Mouse (Mus musculus) embryonic facial prominence, embryonic 11.5 days (tissue): Measurements from ENCODE around the gene Zzz3. TPM values are rescaled to one million over a fixed set of nuclear protein-coding genes. Genes with fewer than 3 reads are reported as not detected.
A peak's percentile ranks its signal among the peaks of the same experiment; 100 is the strongest.

ENCODE experiments used
- ATAC-seq: fragments of 200-750 bp; cut with Nextera tagmentation; replicated peaks from 2 replicates; pipeline ENCODE4 v1.8.0; 2017; ENCODE audit warnings: low read depth; ENCODE audit not compliant: insufficient number of reproducible peaks, low FRiP score, low TSS enrichment
- DNase-seq: peaks from one replicate; pipeline ENCODE4 v3.0.0-alpha.2; 2015; ENCODE audit warnings: low spot score
- H3K27ac ChIP-seq: fragments of 300-500 bp; sonication (generic); replicated peaks from 2 replicates; pipeline ENCODE4 v1.5.1; 2014; ENCODE audit warnings: mild to moderate bottlenecking, low read depth, low read length, control low read depth
- H3K27me3 ChIP-seq: fragments of 300-500 bp; sonication (generic); 2 replicates; pipeline ENCODE4 v1.6.1; 2014; ENCODE audit warnings: mild to moderate bottlenecking, low read length, moderate library complexity, mixed read lengths; ENCODE audit not compliant: control insufficient read depth, insufficient read depth
- H3K36me3 ChIP-seq: fragments of 300-500 bp; sonication (generic); replicated peaks from 2 replicates; pipeline ENCODE4 v1.6.1; 2014; ENCODE audit warnings: low read depth, mild to moderate bottlenecking, low read length, moderate library complexity, mixed read lengths; ENCODE audit not compliant: control insufficient read depth, insufficient read depth
- H3K4me1 ChIP-seq: fragments of 300-500 bp; sonication (generic); 2 replicates; pipeline ENCODE4 v1.6.1; 2014; ENCODE audit warnings: low read length, mixed read lengths; ENCODE audit not compliant: control insufficient read depth, insufficient read depth
- H3K4me2 ChIP-seq: fragments of 300-500 bp; sonication (generic); 2 replicates; pipeline ENCODE4 v1.6.1; 2014; ENCODE audit warnings: low read depth, mild to moderate bottlenecking, control low read depth, low read length, moderate library complexity
- H3K4me3 ChIP-seq: fragments of 300-500 bp; sonication (generic); 2 replicates; pipeline ENCODE4 v1.5.1; 2014; ENCODE audit warnings: low read depth, low read length, control low read depth
- H3K9ac ChIP-seq: fragments of 300-500 bp; sonication (generic); replicated peaks from 2 replicates; pipeline ENCODE4 v1.6.1; 2014; ENCODE audit warnings: mild to moderate bottlenecking, control low read depth, low read length
- H3K9me3 ChIP-seq: fragments of 300-500 bp; sonication (generic); replicated peaks from 2 replicates; pipeline ENCODE4 v1.6.1; 2016; ENCODE audit warnings: mild to moderate bottlenecking, low read length, inconsistent platforms, mixed read lengths; ENCODE audit not compliant: control insufficient read depth
- WGBS: fragments of 180-500 bp; shearing (Covaris S2); extraction: QIAGEN DNeasy Blood & Tissue Kit; methylation state at CpG from one replicate; pipeline ENCODE4 v1.1.7; 2014; 5-methylcytosine and 5-hydroxymethylcytosine counted together
- polyA plus RNA-seq: library from polyadenylated mRNA; unstranded; fragments of >200 nt; fragmentation: Nextera tagmentation; extraction: Ambion mirVana; gene quantifications from 2 replicates; pipeline ENCODE4 v1.2.1, GENCODE M21; 2014

Zzz3 gene
- polyA plus RNA-seq, 1 experiment from 2014 or later = 70.9 TPM

DNA sequence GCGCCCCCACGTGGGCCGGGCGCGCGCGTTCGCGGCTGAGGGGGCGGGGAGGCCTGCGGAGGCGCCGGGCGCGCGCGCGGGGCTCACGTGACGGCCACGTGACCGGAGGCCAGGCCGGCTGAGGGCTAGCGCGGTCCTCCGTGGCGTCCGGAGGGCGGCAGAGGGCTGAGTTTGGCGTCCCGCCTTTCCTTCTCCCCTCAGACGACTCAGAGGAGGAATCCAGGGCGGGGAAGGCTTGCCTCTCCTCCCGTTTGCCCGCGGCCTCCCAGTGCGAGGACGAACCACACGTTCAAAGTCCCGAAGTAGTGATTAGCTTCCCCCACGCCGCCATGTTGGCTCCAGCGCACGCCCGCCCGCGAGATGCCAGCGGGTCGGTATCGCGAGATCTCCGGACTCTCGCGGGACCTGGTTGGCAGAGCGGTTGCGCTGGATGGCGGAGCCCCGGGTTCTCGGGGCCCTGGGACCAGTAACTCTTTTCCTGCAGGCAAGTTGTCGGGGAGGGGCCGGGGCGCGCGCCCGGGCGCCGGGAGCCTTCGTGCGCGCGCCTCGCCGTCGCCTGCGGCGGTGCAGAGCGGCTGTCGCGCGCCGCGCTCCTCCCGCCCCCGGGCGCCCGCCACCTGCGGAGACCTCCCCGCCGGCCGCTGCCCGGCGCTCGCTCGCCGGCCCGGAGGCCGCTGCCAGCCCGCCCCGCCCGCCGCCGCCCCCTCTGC lies 1.2 kb downstream of the Zzz3 start:
- Histone ChIP-seq H3K4me2 (peak overlapping the region; percentile 77), H3K9ac (peak overlapping the region; percentile 94), H3K27ac (peak overlapping the region; percentile 97), H3K36me3 (no peaks in the 10 kb centered on the region), H3K4me3 (peak overlapping the region; percentile 50), H3K4me1 (no peaks in the 10 kb centered on the region; the same call in 1 of the 2 replicates), H3K27me3 (no peaks in the 10 kb centered on the region), H3K9me3 (no peaks in the 10 kb centered on the region)
- DNase-seq (peak; percentile 95), ATAC-seq (peak; percentile 89)
- WGBS = under 1% methylated on average over 82 of the region's 102 CpGs

DNA sequence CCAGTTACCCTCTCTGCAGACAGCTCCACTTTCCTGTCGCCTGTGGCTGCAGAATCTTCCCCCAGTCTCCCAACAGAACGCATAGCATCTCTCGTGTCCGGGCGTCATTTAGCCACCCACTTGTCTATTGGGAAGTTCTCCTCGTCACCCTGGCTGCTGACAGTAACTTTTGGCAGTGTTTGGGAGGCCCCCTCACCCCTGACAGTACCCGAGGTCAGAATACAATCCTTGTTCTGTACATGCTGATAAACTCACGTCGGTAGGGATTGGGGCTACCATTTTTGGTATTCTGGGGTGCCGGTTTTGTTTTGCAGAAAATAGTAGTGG lies 1.7 kb downstream of the Zzz3 start:
- Histone ChIP-seq H3K4me1 (no peaks in the 10 kb centered on the region; the same call in 1 of the 2 replicates), H3K9me3 (no peaks in the 10 kb centered on the region), H3K4me2 (peak overlapping the region; percentile 77), H3K4me3 (peak overlapping the region; percentile 50), H3K27ac (peak overlapping the region; percentile 97), H3K9ac (peak overlapping the region; percentile 94), H3K36me3 (no peaks in the 10 kb centered on the region), H3K27me3 (no peaks in the 10 kb centered on the region)
- ATAC-seq = no peak
- WGBS = under 1% methylated on average over 10 of the region's 10 CpGs
- DNase-seq = no peak

DNA sequence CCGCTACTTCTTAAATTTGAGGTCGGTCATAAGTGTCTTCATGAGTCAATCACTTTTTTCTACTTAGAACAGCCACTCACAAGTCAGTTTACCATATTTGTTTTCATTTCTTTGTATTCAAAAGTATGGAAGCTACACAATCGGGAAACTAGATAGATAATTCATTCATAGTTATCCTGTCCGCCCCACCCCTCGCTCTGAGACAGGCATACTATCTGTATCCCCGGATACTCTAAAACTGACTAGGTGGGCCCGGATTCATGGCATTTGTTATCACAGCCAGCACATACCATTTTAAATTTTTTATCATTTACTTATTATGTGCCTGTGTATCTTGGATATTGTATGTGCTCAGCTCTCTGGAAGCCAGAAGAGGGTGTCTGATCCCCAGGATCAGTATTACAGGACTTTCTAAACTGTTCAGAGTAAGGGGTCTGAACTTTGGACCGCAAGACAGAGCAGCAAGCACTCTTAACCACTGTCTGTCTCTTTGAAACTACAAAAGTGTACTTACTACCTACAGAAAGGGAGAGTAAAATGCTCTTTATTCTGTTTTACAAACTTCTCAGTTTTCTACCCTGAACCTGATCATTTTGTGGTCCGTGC lies 2.2 kb downstream of the Zzz3 start:
- Histone ChIP-seq H3K27ac (no peak overlapping the region), H3K4me2 (peak overlapping the region; percentile 77), H3K36me3 (no peaks in the 10 kb centered on the region), H3K27me3 (no peaks in the 10 kb centered on the region), H3K4me3 (peak overlapping the region; percentile 50), H3K9ac (peak overlapping the region; percentile 94), H3K9me3 (no peaks in the 10 kb centered on the region), H3K4me1 (no peaks in the 10 kb centered on the region; the same call in 1 of the 2 replicates)
- no peak for DNase-seq
- WGBS = 74% methylated on average over 9 of the region's 9 CpGs
- ATAC-seq = no peak

DNA sequence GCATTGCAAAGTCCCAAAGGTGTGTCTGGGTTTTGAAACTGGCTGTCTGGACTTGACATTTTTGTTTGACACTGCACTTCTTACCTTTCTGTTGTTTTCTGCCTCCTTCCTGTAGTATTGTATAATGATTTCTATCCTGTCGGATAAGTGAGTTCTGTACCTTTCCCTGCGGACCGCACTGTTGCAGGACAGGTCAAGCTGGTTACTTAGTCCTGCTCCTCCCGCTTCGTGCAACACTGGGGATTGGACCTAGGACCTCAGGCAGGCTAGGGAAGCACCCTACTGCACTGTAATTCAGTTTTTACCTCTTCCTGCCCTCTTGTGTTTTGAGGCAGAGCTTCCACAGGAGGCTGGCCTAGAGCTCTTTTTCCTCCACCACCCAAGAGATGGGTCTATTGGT lies 5.2 kb downstream of the Zzz3 start:
- 84% methylated on average over 5 of the region's 5 CpGs for WGBS

DNA sequence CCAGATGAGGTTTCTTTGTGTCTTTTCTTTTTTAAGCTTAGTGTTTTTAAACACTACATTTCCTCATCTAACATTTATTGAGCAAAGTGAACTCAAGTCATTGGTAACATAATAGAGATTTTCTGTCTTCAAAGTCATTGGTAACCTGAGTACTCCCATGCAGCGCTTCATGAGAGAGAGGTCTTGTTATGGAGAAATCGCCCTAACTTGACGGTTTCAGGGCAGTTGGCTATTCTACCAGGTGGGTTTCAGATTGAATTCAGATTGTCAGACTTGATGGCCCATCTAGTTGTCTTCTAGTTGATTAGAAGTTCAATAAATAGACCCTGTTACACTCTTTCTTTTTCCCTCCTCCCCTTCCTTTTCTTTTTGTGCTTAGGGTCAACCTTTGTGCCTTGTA lies 5.6 kb downstream of the Zzz3 start:
- DNase-seq (no peak), ATAC-seq (no peak)
- Histone ChIP-seq H3K4me2 (no peak overlapping the region), H3K9ac (no peak overlapping the region), H3K4me1 (no peaks in the 10 kb centered on the region; the same call in 1 of the 2 replicates), H3K4me3 (no peak overlapping the region), H3K36me3 (no peaks in the 10 kb centered on the region), H3K27me3 (no peaks in the 10 kb centered on the region), H3K27ac (no peak overlapping the region), H3K9me3 (no peaks in the 10 kb centered on the region)
- WGBS = 76% methylated on average over 3 of the region's 3 CpGs

More for the DNA sequence above, 5.2 kb downstream of the Zzz3 start:
- no peaks in the 10 kb centered on the region; the same call in 1 of the 2 replicates for H3K4me1 ChIP-seq
- H3K9me3 ChIP-seq = no peaks in the 10 kb centered on the region
- H3K9ac ChIP-seq = no peak overlapping the region
- no peak for ATAC-seq
- no peaks in the 10 kb centered on the region for H3K27me3 ChIP-seq
- no peak overlapping the region for H3K4me3 ChIP-seq
- no peak overlapping the region for H3K4me2 ChIP-seq
- H3K27ac ChIP-seq = no peak overlapping the region
- no peaks in the 10 kb centered on the region for H3K36me3 ChIP-seq
- DNase-seq = no peak

DNA sequence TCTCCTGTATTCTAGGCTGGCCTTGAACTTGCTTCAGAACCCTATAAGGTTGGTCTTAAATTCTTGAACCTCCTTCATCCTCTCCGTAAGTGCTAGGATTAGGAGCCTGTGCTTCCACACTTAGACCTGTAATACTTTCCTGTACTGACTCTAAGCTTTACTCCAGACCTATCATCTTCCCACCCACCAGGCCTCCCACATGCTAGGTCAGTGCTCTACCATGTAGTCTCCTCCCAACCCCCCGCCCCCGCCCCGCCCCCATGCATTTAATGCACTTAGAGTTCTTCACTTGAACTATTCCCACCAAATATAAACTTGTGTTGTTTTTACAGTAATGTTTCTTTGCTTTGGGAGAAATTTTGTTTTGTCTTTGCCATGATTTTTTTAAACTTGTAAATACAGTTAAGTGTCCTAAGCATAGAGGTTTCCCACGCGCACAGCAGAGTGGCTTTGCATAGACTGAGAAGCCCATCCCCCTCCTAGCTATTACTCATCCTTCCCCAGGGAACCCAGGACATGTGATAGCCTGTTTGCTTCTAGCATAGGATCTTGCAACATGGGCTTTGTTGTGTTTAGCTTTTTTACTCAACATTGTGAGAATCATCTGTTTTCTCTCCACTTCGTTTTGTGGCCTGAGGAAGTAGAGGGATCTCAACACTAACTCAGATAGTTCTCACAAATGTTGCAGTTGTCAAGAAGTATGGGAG lies 6.8 kb downstream of the Zzz3 start:
- WGBS = 74% methylated on average over 7 of the region's 7 CpGs
- H3K27ac ChIP-seq = no peak overlapping the region
- DNase-seq = peak; percentile 43

DNA sequence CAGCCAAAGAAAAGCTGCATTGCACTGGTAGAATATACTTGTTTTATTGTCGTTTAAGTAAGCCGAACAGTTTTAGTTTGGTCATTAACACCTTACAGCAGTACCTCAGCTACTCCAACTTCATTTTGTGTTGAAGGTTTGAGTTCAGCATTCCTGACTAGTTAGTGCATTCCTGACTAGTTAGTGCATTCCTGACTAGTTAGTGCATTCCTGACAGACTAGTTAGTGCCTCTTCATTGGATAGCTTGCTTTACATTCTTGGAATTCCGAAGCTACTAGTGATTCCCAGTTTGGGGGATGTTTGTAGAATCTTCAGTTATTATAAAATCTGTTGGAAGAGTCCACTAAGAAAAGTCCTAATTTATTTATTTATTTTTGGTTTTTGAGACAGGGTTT lies 7.4 kb downstream of the Zzz3 start:
- 88% methylated on average over 3 of the region's 3 CpGs for WGBS
- ATAC-seq (no peak), DNase-seq (no peak)
- no peaks in the 10 kb centered on the region; the same call in 1 of the 2 replicates for H3K4me1 ChIP-seq
- H3K36me3 ChIP-seq = no peaks in the 10 kb centered on the region
- H3K9ac ChIP-seq = no peak overlapping the region
- no peak overlapping the region for H3K27ac ChIP-seq
- H3K4me2 ChIP-seq = no peak overlapping the region
- no peaks in the 10 kb centered on the region for H3K27me3 ChIP-seq
- H3K4me3 ChIP-seq = no peak overlapping the region
- H3K9me3 ChIP-seq = no peaks in the 10 kb centered on the region

More for the DNA sequence above, 6.8 kb downstream of the Zzz3 start:
- no peak for ATAC-seq
- Histone ChIP-seq H3K9me3 (no peaks in the 10 kb centered on the region), H3K36me3 (no peaks in the 10 kb centered on the region), H3K27me3 (no peaks in the 10 kb centered on the region), H3K4me1 (no peaks in the 10 kb centered on the region; the same call in 1 of the 2 replicates), H3K9ac (no peak overlapping the region), H3K4me2 (no peak overlapping the region), H3K4me3 (no peak overlapping the region)

DNA sequence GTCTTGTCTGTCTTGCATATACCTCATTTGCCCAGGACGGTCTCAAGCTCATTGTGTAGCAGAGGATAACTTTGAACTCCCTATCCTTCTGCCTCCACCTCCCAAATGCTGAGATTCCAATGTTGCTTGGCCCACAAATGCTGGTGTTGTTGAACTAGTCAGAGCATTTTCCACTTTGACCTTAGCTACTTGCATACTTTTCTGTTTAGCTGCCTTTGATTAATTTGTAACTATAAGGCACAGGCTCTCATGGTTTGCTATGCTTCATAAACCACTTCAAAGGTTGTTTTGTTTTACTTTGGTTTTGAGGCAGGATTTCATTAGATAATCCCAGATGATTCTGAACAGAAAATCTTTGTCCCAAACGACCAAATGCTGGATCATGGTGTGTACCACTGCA lies 8.6 kb downstream of the Zzz3 start:
- Histone ChIP-seq H3K9ac (no peak overlapping the region), H3K27ac (no peak overlapping the region), H3K4me1 (no peaks in the 10 kb centered on the region; the same call in 1 of the 2 replicates), H3K9me3 (no peaks in the 10 kb centered on the region), H3K27me3 (no peaks in the 10 kb centered on the region), H3K36me3 (no peaks in the 10 kb centered on the region), H3K4me2 (no peak overlapping the region), H3K4me3 (no peak overlapping the region)
- no peak for ATAC-seq
- DNase-seq = no peak
- WGBS = 78% methylated on average over 2 of the region's 2 CpGs
